Mouse (Mus musculus) stomach, embryonic 14.5 days (tissue): ENCODE measurements around the gene Wdr93. TPM values are rescaled to one million over a fixed set of nuclear protein-coding genes. Genes with fewer than 3 reads are reported as not detected.

Source experiments
- ATAC-seq: fragments of 200-750 bp; cut with Nextera tagmentation; 2 replicates; pipeline ENCODE4 v1.8.0; 2017; ENCODE audit warnings: low read depth, moderate TSS enrichment; ENCODE audit not compliant: insufficient number of reproducible peaks, insufficient read depth, low FRiP score
- H3K27ac ChIP-seq: fragments of 300-500 bp; sonication (generic); 2 replicates; pipeline ENCODE4 v1.5.1; 2014; ENCODE audit warnings: mild to moderate bottlenecking, low read length, moderate library complexity, mixed read lengths
- H3K27me3 ChIP-seq: fragments of 300-500 bp; sonication (generic); 2 replicates; pipeline ENCODE4 v1.6.1; 2014; ENCODE audit warnings: low read length, control low read depth, mixed read lengths; ENCODE audit not compliant: control insufficient read depth, insufficient read depth
- H3K36me3 ChIP-seq: fragments of 300-500 bp; sonication (generic); 2 replicates; pipeline ENCODE4 v1.6.1; 2014; ENCODE audit warnings: mild to moderate bottlenecking, control low read depth, low read length, moderate library complexity, mixed read lengths; ENCODE audit not compliant: control insufficient read depth, insufficient read depth
- H3K4me1 ChIP-seq: fragments of 300-500 bp; sonication (generic); 2 replicates; pipeline ENCODE4 v1.6.1; 2014; ENCODE audit warnings: low read length, control low read depth, mixed read lengths; ENCODE audit not compliant: control insufficient read depth, insufficient read depth
- H3K4me2 ChIP-seq: fragments of 300-500 bp; sonication (generic); replicated peaks from 2 replicates; pipeline ENCODE4 v1.6.1; 2014; ENCODE audit warnings: low read depth, low read length, control low read depth
- H3K4me3 ChIP-seq: fragments of 300-500 bp; sonication (generic); 2 replicates; pipeline ENCODE4 v1.5.1; 2014; ENCODE audit warnings: low read depth, low read length, control low read depth
- H3K9ac ChIP-seq: fragments of 300-500 bp; sonication (generic); replicated peaks from 2 replicates; pipeline ENCODE4 v1.6.1; 2014; ENCODE audit warnings: low read depth, mild to moderate bottlenecking, control low read depth, low read length, moderate library complexity, mixed read lengths
- H3K9me3 ChIP-seq: fragments of 300-500 bp; sonication (generic); 2 replicates; pipeline ENCODE4 v1.6.1; 2016; ENCODE audit warnings: low read depth, low read length, control low read depth; ENCODE audit not compliant: control insufficient read depth
- WGBS: fragments of 180-500 bp; shearing (Covaris S2); extraction: QIAGEN DNeasy Blood & Tissue Kit; methylation state at CpG from one replicate; pipeline ENCODE4 v1.1.7; 2014; 5-methylcytosine and 5-hydroxymethylcytosine counted together
- polyA plus RNA-seq: library from polyadenylated mRNA; unstranded; fragments of >200 nt; fragmentation: Nextera tagmentation; extraction: Ambion mirVana; gene quantifications from 2 replicates; pipeline ENCODE4 v1.2.1, GENCODE M21; 2014

The Wdr93 gene
- polyA plus RNA-seq, 1 experiment from 2014 or later = 0.14 TPM

DNA sequence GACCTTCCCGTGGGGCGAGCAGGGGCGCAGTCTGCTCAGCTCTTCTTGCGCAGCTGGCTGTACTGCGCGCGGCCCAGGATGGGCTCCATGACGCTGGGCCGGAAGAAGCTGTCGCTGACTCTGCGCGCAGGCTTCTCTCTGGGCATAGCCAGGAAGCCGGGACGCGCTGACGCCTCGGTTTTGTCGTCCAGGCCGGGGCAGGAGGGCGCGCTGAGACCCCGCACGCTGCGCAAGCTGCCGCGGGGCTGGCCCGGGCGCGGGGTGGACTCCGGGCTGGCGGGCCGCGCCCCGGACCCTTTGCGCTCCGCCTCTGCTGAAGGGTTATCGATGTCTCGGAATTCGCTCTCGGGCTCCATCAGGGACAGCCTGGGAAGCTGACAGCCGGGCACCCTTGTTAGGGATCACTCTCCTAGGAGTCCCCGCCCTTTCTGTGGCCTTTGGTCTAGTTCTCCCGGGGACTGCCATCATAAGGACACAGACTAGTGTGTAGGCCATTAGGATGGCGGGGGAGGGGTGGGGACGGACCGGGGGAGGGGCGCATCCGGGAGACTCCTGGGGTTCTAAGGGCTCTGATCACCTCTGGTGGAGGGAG, 21.5 kb upstream of the Wdr93 start:
- ATAC-seq = peak; percentile 79; the same call in 1 of the 2 replicates
- Histone ChIP-seq H3K27ac (no peak overlapping the region), H3K36me3 (no peaks in the 10 kb centered on the region), H3K9me3 (no peaks in the 10 kb centered on the region), H3K4me2 (peak overlapping the region; percentile 88), H3K9ac (peak overlapping the region; percentile 49), H3K4me3 (peak overlapping the region; percentile 59), H3K4me1 (no peaks in the 10 kb centered on the region), H3K27me3 (no peaks in the 10 kb centered on the region)
- WGBS = under 1% methylated on average over 47 of the region's 48 CpGs

DNA sequence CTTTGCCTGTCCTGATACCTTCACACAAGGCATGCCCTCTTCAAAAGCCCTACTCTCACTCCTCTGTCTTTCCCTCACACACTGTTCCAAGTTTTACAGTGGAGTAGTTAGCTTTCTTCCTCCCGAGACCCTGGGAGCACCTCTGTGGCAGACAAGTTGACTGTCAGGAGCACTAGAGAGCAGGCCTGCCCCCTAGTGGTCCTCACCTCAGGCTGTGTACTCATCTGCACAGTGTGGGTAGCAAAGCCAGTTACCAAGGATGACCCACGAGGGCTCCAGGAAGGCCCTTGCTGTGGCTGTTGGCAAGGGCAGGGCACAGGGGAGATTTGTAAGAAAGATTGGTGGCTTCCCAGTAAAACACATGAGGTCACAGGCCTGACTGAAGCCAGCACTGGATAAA, 15.9 kb upstream of the Wdr93 start:
- Histone ChIP-seq H3K4me2 (no peak overlapping the region), H3K27me3 (no peaks in the 10 kb centered on the region), H3K27ac (no peak overlapping the region), H3K9me3 (no peaks in the 10 kb centered on the region), H3K36me3 (no peaks in the 10 kb centered on the region), H3K4me3 (no peak overlapping the region), H3K9ac (no peak overlapping the region), H3K4me1 (no peaks in the 10 kb centered on the region)
- 13% methylated on average over 2 of the region's 2 CpGs for WGBS
- ATAC-seq = no peak

DNA sequence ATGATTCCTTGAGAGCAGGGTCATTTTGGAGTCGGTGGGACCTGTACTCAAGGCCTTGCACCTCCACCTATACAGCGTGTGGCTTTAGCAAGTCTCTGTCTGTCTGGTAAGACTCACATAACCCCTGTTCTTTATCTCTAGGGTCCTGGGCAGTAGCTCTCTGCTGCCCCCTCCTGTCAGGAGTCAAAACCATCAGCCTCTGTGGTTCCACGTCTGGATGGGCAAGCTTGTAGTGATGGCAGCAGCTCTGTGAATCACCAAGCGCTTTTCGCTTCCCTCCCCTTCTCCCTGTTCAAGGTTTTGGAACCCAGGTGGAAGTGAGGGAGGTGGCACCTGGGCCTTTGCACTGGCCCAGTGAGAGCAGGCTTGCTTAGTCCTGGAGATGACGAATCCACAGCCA, 14.7 kb upstream of the Wdr93 start:
- WGBS = 30% methylated on average over 6 of the region's 6 CpGs

DNA sequence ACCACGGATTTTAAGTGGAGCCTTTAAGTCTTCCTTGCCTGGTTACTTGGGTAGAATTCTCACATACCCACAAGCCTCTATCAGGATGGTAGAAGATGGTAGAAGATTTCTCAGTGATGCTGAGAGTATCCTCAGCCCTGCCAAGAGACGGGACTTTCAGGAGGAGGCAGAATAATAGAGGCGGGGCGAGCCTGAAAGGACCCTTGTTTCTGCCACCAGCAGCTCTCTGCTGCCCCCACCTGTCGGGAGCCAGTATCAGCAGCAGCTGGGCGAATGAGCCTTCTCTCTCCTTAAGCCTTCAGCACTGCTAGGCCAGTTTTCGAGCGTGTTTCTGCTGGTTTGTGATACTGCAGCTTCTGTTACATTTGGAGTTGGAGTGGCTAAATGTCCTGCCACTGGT, 13.8 kb upstream of the Wdr93 start:
- ATAC-seq = no peak
- 15% methylated on average over 8 of the region's 8 CpGs for WGBS
- Histone ChIP-seq H3K9ac (no peak overlapping the region), H3K4me2 (no peak overlapping the region), H3K36me3 (no peaks in the 10 kb centered on the region), H3K27ac (no peak overlapping the region), H3K9me3 (no peaks in the 10 kb centered on the region), H3K4me1 (no peaks in the 10 kb centered on the region), H3K4me3 (no peak overlapping the region), H3K27me3 (no peaks in the 10 kb centered on the region)

More for the DNA sequence above, 14.7 kb upstream of the Wdr93 start:
- H3K4me1 ChIP-seq = no peaks in the 10 kb centered on the region
- H3K36me3 ChIP-seq = no peaks in the 10 kb centered on the region
- ATAC-seq = peak; percentile 14; the same call in 1 of the 2 replicates
- H3K4me3 ChIP-seq = no peak overlapping the region
- no peaks in the 10 kb centered on the region for H3K27me3 ChIP-seq
- H3K9ac ChIP-seq = no peak overlapping the region
- no peak overlapping the region for H3K27ac ChIP-seq
- H3K9me3 ChIP-seq = no peaks in the 10 kb centered on the region
- no peak overlapping the region for H3K4me2 ChIP-seq

DNA sequence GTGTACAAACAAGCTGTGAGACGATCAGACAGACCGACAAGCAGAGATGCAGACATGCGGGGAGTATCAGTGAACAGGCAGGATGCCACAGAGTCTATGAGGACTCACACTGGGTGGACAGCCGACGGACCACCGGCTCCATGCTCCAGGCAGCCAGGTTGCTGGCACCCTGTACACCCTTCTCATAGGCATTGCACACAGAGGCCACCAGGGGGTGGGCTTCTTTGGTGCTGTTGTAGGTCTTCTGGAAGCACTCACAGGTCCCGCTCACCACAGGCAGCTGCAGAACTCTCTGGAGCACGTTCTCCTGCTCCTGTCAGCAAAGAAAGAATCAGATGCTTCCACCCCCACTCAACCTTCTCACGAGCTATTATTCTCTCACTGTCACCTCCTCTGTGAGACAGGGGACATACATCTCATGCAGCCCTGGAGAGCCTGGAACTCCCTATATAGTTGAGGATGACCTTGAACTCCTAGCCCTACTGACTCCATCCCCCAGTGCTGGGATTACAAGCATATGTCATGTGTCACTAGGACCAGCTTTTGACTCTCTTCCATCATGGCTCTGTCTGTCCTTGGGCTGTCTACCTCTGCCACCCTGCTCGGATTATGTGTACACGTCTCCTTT, 13.1 kb upstream of the Wdr93 start:
- no peak; the same call in 1 of the 2 replicates for ATAC-seq
- Histone ChIP-seq H3K36me3 (no peaks in the 10 kb centered on the region), H3K9me3 (no peaks in the 10 kb centered on the region), H3K27ac (no peak overlapping the region), H3K9ac (no peak overlapping the region), H3K27me3 (no peaks in the 10 kb centered on the region), H3K4me2 (no peak overlapping the region), H3K4me3 (no peak overlapping the region), H3K4me1 (no peaks in the 10 kb centered on the region)
- WGBS = 64% methylated on average over 11 of the region's 11 CpGs

DNA sequence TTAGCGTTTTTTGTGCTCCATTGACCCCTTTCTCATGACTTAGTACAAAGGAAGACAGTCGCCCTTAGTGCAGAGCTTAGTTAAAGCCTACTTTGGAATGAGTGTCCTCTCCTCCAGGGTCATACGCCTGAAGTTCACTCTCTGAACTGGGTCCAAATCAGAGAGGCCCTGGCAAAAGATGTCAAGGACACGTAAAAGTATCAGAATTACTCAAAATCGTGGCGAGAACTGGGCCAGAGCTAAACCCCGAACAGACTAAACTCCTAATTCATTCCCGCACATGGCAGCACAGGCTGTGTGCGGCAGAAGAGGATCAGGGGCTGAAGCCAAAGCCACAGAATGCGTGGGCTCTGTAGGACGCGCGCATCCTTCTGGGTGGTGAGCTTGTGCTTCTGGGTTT, 11.5 kb upstream of the Wdr93 start:
- Histone ChIP-seq H3K9ac (no peak overlapping the region), H3K4me1 (no peaks in the 10 kb centered on the region), H3K36me3 (no peaks in the 10 kb centered on the region), H3K4me3 (no peak overlapping the region), H3K9me3 (no peaks in the 10 kb centered on the region), H3K4me2 (no peak overlapping the region), H3K27me3 (no peaks in the 10 kb centered on the region), H3K27ac (no peak overlapping the region)
- no peak for ATAC-seq
- WGBS = 77% methylated on average over 13 of the region's 13 CpGs

DNA sequence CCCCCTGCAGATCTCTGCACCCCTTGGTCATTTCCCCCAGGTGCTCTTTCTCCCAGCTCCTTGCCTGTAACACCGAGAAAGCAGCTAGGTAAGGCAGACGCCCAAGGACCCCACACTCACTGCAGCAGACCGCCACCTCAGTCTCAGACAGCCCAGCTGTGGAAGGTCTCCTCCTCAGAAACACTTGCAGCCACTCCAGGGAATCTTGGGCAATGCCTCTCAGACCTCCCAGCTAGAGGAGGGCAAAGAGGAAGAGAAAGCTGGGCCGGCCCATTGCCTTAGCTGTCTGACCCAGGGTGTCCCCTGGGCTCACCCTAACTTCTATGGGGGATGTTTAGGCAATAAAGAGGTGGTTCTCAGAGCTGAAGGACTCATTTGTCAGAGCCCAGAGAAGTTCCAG, 10.3 kb upstream of the Wdr93 start, which contains the start of gene Plin1:
Plin1 (minus strand) TSS at position 282 of the 400 bp plus-strand sequence.
- Histone ChIP-seq H3K36me3 (no peaks in the 10 kb centered on the region; the same call in 1 of the 2 replicates), H3K4me1 (no peaks in the 10 kb centered on the region), H3K4me3 (no peak within 1 kb of the TSS), H3K4me2 (no peak within 1 kb of the TSS), H3K9me3 (no peaks in the 10 kb centered on the region), H3K27me3 (no peaks in the 10 kb centered on the region), H3K27ac (no peak within 1 kb of the TSS), H3K9ac (no peak within 1 kb of the TSS)
- ATAC-seq = no peak
- 47% methylated on average over 4 of the region's 4 CpGs for WGBS

DNA sequence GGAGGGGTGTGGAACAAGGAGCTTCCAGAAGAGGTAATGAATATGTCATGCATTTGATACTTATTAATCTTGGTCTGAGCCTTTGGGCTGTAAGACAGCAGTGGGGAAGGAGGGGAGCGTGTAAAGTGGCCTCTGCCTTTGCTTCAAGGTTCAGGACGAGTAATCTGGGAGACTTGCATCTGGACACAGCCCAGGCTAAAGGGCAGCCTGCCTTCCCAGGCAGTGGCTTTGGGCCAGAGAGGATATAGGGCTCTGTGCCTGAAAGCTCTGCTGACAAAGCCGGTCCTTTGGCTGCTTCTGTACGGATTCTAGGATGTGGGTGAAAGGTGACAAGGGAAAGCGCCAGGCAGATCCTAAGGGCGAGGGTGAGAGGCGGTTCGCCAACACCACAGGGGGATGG, 8.4 kb upstream of the Wdr93 start:
- no peaks in the 10 kb centered on the region for H3K27me3 ChIP-seq
- no peaks in the 10 kb centered on the region; the same call in 1 of the 2 replicates for H3K36me3 ChIP-seq
- no peaks in the 10 kb centered on the region for H3K4me1 ChIP-seq
- no peak overlapping the region for H3K9ac ChIP-seq
- H3K4me3 ChIP-seq = no peak overlapping the region
- no peak for ATAC-seq
- H3K27ac ChIP-seq = no peak overlapping the region
- WGBS = 86% methylated on average over 8 of the region's 8 CpGs
- H3K4me2 ChIP-seq = no peak overlapping the region
- H3K9me3 ChIP-seq = no peaks in the 10 kb centered on the region
